19 mouse cellular contexts compared by ENCODE assay signal in the genomic region with DNA sequence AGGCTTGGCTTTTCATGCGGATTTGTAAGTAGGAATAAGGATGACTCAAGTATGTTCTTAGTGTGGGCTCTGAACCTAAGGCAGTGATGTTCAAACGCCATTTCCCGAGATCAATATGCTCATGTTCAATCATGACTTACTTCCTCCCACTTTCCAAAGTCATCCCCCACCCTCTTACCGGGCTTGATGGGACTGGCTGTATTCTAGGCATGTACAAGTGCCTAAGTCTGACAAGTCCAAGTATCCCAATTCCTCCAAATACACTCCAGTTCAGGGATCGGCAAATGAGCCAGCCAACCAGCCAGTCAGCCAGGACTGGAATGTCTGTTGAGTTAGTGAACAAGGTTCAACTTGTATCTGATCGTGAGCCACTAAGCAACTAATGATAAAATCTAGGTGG. TPM values are rescaled to one million over a fixed set of nuclear protein-coding genes. Genes with fewer than 3 reads are reported as not detected.
"Had no signal": no experiment of that assay in that cellular context is flagged by ENCODE, and none has a peak within 500 bp of the region (broad histone marks: within the 10 kb centered on the region; RNA-seq: fewer than 3 reads in every experiment).

No protein-coding gene starts in this region.

- H3K9me3 ChIP-seq: liver, embryonic 15.5 days; lung, embryonic 15.5 days; midbrain, embryonic 13.5 days; midbrain, embryonic 15.5 days; neural tube, embryonic 12.5 days; stomach, embryonic 15.5 days had no signal

- H3K4me2 ChIP-seq: liver, embryonic 15.5 days; lung, embryonic 15.5 days; midbrain, embryonic 11.5 days; midbrain, embryonic 13.5 days; midbrain, embryonic 15.5 days; neural tube, embryonic 12.5 days; stomach, embryonic 15.5 days had no signal

- H3K4me3 ChIP-seq: liver, embryonic 15.5 days; lung, embryonic 15.5 days; megakaryocyte, embryonic 14.5 days; midbrain, embryonic 13.5 days; midbrain, embryonic 15.5 days; neural tube, embryonic 12.5 days; stomach, embryonic 15.5 days had no signal

- DNase-seq: liver, postnatal 0 days; lung, adult 2 months; lung, postnatal 14 days; lung, postnatal 36 days; right cerebral cortex, postnatal 14 days; thymus, adult 2 months; thymus, postnatal 25 days had no signal

- H3K27ac ChIP-seq: liver, embryonic 15.5 days; lung, embryonic 15.5 days; macrophage; midbrain, embryonic 13.5 days; midbrain, embryonic 15.5 days; neural tube, embryonic 12.5 days; stomach, embryonic 15.5 days had no signal

- ATAC-seq: liver, postnatal 0 days; lung, postnatal 0 days; midbrain, embryonic 13.5 days; midbrain, embryonic 15.5 days had no signal

- H3K36me3 ChIP-seq: liver, embryonic 15.5 days; lung, embryonic 15.5 days; midbrain, embryonic 13.5 days; midbrain, embryonic 15.5 days; neural tube, embryonic 12.5 days; stomach, embryonic 15.5 days had no signal

- H3K27me3 ChIP-seq: liver, embryonic 15.5 days; lung, embryonic 15.5 days; megakaryocyte, embryonic 14.5 days; midbrain, embryonic 13.5 days; midbrain, embryonic 15.5 days; neural tube, embryonic 12.5 days; stomach, embryonic 15.5 days had no signal

- H3K4me1 ChIP-seq: liver, embryonic 15.5 days; lung, embryonic 15.5 days; midbrain, embryonic 13.5 days; midbrain, embryonic 15.5 days; neural tube, embryonic 12.5 days; stomach, embryonic 15.5 days had no signal

- H3K9ac ChIP-seq: liver, embryonic 15.5 days; liver, postnatal 0 days; lung, embryonic 15.5 days; midbrain, embryonic 13.5 days; midbrain, embryonic 15.5 days; neural tube, embryonic 12.5 days; stomach, embryonic 15.5 days had no signal

RNA-seq across cellular contexts. Expression of gene Txndc2, which starts 15.7 kb away (rescaled TPM):
- total RNA-seq: midbrain, postnatal 0 days had no signal
- polyA plus RNA-seq: liver, embryonic 15.5 days; liver, postnatal 0 days; lung, embryonic 15.5 days; midbrain, embryonic 13.5 days; midbrain, postnatal 0 days; spleen, adult 2 months; stomach, embryonic 15.5 days; thymus, adult 2 months had no signal
